Comparison of ENCODE assay signal across 8 mouse cellular contexts in the genomic region with DNA sequence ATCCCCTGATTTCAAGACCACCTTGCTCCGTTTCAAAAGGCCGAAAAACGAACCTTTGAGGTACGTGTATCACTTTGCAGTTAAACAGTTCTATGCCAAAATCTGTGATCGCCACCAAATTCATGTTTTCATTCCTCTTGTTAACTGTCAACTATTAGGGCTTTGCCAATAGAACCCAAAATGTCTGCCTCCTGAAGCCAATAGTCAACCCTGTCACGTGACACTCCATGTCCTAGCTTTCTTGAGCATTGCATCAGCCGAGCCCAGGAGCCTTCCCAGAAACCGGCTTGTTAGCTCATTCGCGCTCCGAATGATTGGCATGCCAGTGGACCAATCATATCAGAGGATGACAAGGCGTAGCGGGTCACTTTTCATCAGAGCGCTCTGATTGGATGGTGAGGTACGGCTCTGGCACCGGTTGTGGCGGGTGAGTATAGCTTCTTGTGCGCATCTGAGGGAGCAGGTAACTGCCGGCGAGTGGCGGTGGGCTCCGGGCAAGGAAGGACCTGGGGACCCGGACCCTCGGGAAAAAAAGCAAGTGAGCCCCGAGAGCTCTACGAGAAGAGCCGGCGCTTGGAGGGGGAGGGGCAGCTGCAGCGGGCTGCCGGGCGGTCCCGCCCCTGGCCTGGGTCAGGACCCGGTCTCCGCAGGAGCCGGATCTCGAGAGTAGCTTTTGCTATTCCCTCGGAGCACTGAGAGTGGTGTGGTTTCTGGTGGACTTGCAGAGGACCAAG. TPM values are rescaled to one million over a fixed set of nuclear protein-coding genes. Genes with fewer than 3 reads are reported as not detected.
DNase-seq lines count a peak whose midpoint lies in the region; ATAC-seq lines count a peak whose summit lies in the region.

No protein-coding gene starts in this region.

- H3K4me3 ChIP-seq in hindbrain, embryonic 14.5 days (replicated peaks; ENCODE audit: low read length) = peak overlapping the region; percentile 67

- H3K4me1 ChIP-seq in hindbrain, embryonic 14.5 days (replicated peaks; ENCODE audit: control insufficient read depth, insufficient read depth, low read length) = peaks cover 15% of the 10 kb centered on the region

- peak; percentile 98 for ATAC-seq in hindbrain, embryonic 14.5 days (ENCODE audit: low FRiP score)

- 5% methylated on average over 37 of the region's 37 CpGs for WGBS in hindbrain, embryonic 14.5 days

- peaks cover 25% of the 10 kb centered on the region for H3K36me3 ChIP-seq in hindbrain, embryonic 14.5 days (replicated peaks; ENCODE audit: control insufficient read depth, insufficient read depth)

- H3K9me3 ChIP-seq in hindbrain, embryonic 14.5 days (ENCODE audit: control insufficient read depth, low read length) = no peaks in the 10 kb centered on the region

- H3K4me2 ChIP-seq in hindbrain, embryonic 14.5 days (replicated peaks) = peak overlapping the region; percentile 77

- H3K27me3 ChIP-seq in hindbrain, embryonic 14.5 days (ENCODE audit: control insufficient read depth, insufficient read depth, low read length) = no peaks in the 10 kb centered on the region; the same call in none of the 2 replicates

- peak overlapping the region; percentile 87 for H3K27ac ChIP-seq in hindbrain, embryonic 14.5 days

- H3K9ac ChIP-seq in hindbrain, embryonic 14.5 days = peak overlapping the region; percentile 77

- DNase-seq in R1 (ENCODE audit: low read depth, low spot score) = peak; percentile 100
- DNase-seq in cerebellum, postnatal 25 days = peak; percentile 93 to 96
- peak; percentile 94 to 99 for DNase-seq in frontal cortex, postnatal 25 days (ENCODE audit: low spot score in 2 of 2)
- DNase-seq in hindbrain, embryonic 14.5 days (ENCODE audit: low spot score) = peak; percentile 99
- peak; percentile 96 to 97 for DNase-seq in layer of hippocampus, postnatal 36 days
- peak; percentile 100 for DNase-seq in lung, postnatal 36 days
- peak; percentile 100 for DNase-seq in retina, postnatal 1 day
- peak; percentile 86 to 96 for DNase-seq in urinary bladder, adult 18-20 months (ENCODE audit: low spot score in 2 of 2)

RNA-seq across cellular contexts. Expression of a gene that starts 0.7 kb away (rescaled TPM):
- 79.2 and 91.1 TPM in 2 replicates for polyA plus RNA-seq in hindbrain, embryonic 14.5 days (2014; fragmentation: Nextera tagmentation; extraction: Ambion mirVana)
- total RNA-seq in layer of hippocampus, postnatal 36 days (2021) = 10 to 100 TPM; 85.2 to 88.8 TPM

RNA-seq across cellular contexts. Expression of a gene that starts 2.1 kb away (rescaled TPM):
- polyA plus RNA-seq in hindbrain, embryonic 14.5 days (2014; fragmentation: Nextera tagmentation; extraction: Ambion mirVana) = 8.1 and 9.1 TPM in 2 replicates
- 10 to 100 TPM; 19.9 TPM for total RNA-seq in layer of hippocampus, postnatal 36 days (2021)

RNA-seq across cellular contexts. Expression of a gene that starts 22.5 kb away (rescaled TPM):
- not detected in 2 replicates for polyA plus RNA-seq in hindbrain, embryonic 14.5 days (2014; fragmentation: Nextera tagmentation; extraction: Ambion mirVana)
- not detected for total RNA-seq in layer of hippocampus, postnatal 36 days (2021)

RNA-seq across cellular contexts. Expression of a gene that starts 36.0 kb away (rescaled TPM):
- polyA plus RNA-seq in hindbrain, embryonic 14.5 days (2014; fragmentation: Nextera tagmentation; extraction: Ambion mirVana) = 13.0 and 13.3 TPM in 2 replicates
- 10 to 100 TPM; 28.9 to 31.0 TPM for total RNA-seq in layer of hippocampus, postnatal 36 days (2021)

RNA-seq across cellular contexts. Expression of a gene that starts 58.6 kb away (rescaled TPM):
- 0.44 and 0.73 TPM in 2 replicates for polyA plus RNA-seq in hindbrain, embryonic 14.5 days (2014; fragmentation: Nextera tagmentation; extraction: Ambion mirVana)
- total RNA-seq in layer of hippocampus, postnatal 36 days (2021) = 1 to 10 TPM; 1.1 to 1.2 TPM

Comparison
In these comparisons a context has a peak if more than half of its experiments do, and no peak if none do; other contexts are left out.
1. Peak in every context shown above with its lines: DNase-seq, ATAC-seq, H3K4me3 ChIP-seq and H3K27ac ChIP-seq.